Mouse (Mus musculus) urinary bladder, postnatal 25 days (tissue): ENCODE data around the gene Gba2.
A peak's percentile ranks its signal among the peaks of the same experiment; 100 is the strongest.

Source experiments
- DNase-seq: peaks from one replicate; pipeline ENCODE4 v3.0.0; 2022; ENCODE audit warnings: low spot score

The Gba2 gene

GRCm38 (mm10) chr4:43581381-43581780 lies 2.7 kb upstream of the Gba2 start:
- DNase-seq = no peak

DNA sequence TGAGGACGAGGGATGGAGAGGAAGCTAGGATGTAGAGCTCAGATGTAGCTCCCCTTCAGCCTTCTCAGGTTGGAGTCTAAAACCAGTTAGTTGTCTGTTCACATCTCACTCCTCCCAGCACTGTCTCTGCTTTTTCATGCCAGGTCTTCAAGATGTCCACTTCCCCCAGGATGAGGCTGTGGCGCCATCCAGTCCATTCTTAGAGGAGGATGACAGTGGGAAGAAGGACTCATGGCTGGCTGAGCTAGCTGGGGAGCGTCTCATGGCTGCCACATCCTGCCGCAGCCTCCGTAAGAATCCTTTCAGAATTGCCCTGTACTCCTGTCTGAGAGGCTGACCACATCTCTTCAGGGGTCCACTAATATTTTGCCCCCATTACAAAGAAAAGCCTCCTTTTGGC lies 2.0 kb upstream of the Gba2 start:
- no peak for DNase-seq

- DNase-seq = no peak
These were observed 1.1 kb upstream of the Gba2 start for GRCm38 (mm10) chr4:43579731-43580130.

DNA sequence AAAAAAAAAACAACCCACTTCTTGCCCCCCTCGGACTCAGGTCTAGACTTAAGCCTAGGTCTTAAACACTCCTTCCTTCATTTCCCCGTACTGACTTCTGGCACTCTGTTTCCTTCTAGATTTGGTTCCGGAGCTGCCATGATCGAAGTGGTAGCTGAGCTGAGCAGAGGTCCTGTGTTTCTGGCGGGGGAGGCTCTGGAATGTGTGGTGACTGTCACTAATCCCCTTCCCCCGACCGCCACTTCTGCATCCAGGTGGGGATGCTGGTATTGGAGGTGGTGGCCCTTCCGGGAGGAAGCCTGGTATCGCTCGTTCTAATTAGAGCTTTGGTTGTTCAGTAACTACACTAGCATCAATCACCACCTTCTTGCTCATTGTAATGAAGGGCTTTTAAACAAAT lies 583 bp upstream of the Gba2 start:
- no peak for DNase-seq

GRCm38 (mm10) chr4:43577237-43577881 lies 1.3 kb downstream of the Gba2 start:
- no peak for DNase-seq

- no peak for DNase-seq
These were observed 3.3 kb downstream of the Gba2 start for GRCm38 (mm10) chr4:43575356-43575755.

DNA sequence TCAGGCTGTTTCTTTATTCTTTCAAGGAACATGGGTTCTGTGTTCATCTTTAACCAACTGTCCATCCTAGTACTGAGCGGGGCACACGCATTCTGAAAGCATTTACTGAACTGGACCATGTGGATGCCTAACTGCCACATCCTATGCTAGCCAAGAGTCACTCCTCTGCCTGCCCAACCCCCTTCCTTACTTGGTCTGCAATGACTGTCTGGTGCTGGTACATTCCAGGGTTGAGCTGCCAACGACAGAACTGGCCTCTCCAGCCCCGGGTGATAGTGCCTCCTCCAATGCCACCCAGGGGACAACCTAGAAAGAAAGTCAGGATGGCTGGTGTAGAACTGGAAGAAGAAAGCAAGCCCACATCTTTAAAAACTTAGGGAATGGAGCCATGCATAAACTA lies 5.1 kb downstream of the Gba2 start:
- DNase-seq = no peak

GRCm38 (mm10) chr4:43571395-43572045 lies 7.2 kb downstream of the Gba2 start:
- DNase-seq = no peak

DNA sequence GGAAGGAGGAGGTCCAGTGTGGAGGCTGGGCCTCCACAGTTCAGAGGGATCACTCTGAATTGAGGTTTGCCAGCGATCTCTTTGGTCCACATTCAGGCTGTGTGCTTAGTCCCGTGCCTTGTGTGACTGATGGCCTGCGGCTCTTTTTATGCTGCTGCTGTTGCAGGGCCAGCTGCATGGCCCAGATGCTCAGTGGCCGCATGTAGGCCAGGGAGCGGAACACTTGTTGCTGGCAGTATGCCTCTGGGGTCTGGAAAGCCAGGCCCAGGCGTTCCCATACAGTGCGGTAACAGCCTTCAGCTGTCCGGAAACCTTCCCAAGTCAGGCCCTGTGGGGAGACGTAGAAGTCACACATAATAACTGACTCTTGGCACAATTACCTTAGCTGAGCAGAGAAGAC lies 11.5 kb downstream of the Gba2 start:
- no peak for DNase-seq

GRCm38 (mm10) chr4:43564231-43564630 lies 14.4 kb downstream of the Gba2 start:
- no peak for DNase-seq

DNA sequence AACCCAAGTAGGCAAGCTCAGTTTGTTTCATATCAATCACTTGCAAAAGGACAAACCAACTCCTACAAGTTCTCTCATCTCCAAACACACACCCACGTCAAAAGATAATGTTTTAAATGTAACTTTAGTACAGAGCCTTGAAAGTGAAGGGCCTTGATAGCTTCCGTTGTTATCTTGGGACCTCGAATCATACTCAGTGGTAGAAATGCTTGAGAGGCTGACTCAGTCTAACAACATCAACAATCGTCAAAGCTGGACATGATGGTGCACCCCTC lies 15.1 kb downstream of the Gba2 start:
- DNase-seq = no peak

GRCm38 (mm10) chr4:43562769-43563600 lies 15.7 kb downstream of the Gba2 start:
- no peak for DNase-seq

DNA sequence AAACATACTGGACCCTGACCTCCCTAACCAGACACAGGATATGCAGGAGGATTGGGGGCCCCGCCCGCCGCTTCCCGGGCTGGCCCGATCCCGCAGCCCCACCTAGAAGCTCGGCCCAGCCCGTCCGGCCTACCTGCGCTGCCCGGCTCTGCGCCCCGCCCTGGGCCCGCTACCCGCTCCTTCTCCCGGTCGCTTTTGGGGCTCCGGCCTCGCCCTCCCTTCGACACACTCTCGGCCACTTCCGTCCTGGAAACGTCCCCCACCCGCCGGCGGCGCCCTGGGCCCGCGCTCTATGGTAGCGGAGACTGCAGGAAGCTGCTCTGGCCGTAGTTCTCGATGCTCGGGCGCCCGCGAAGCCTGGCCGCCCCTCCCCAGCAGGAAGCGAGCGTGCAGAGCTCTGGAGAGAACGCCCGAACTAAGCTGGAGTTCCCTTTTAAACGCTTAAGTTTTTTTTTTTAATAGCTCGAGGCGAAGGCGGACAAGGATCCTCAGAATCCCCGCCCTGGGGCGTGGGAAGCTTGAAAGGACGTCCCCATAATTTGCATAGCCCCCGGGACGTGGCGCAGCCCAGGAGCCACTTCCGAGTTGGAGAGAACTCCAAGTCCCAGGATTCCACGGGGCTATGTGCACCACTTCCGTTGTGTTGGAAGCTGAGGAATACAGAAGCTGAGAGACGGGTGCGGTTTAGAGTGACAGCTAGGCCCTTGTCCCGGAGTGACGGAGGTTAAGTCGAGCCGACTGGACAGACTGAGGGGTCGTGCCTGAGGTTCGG lies 16.5 kb downstream of the Gba2 start, which contains the start of the genes Creb3 and Tln1:
TSS of gene Creb3 (plus strand) at position 336 of the 772 bp plus-strand sequence.
TSS of gene Tln1 (minus strand) at position 695 of the 772 bp plus-strand sequence.
- peak; percentile 84 for DNase-seq

DNA sequence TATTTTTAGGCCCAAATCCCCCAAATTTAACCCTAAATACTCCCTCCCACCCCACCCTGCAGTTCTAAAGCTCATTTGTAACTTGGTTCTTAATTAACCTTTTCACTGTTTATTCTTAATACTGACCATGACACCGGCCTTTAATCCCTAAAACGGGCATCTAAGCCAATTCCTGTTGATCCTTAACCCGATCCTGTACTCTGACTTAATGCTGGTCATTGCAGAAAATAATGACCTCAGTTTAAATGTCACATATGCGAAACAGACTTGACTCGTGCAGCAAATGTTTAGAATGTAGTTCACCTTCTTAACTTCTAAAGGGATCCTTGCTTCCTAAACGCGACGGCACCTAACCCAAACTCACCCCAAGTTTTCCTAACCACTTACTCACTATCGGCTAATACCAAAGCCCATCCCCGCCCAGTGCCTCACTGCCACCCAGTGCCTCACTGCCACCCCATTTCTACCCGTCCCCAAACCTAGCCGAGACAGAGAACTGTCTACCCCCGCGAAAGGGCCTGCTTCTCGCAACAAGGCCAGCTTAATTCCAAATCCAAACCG lies 17.2 kb downstream of the Gba2 start:
- DNase-seq = no peak

- DNase-seq = no peak
These were observed 17.7 kb downstream of the Gba2 start for GRCm38 (mm10) chr4:43560976-43561375.

GRCm38 (mm10) chr4:43560243-43560611 lies 18.4 kb downstream of the Gba2 start:
- no peak for DNase-seq

DNA sequence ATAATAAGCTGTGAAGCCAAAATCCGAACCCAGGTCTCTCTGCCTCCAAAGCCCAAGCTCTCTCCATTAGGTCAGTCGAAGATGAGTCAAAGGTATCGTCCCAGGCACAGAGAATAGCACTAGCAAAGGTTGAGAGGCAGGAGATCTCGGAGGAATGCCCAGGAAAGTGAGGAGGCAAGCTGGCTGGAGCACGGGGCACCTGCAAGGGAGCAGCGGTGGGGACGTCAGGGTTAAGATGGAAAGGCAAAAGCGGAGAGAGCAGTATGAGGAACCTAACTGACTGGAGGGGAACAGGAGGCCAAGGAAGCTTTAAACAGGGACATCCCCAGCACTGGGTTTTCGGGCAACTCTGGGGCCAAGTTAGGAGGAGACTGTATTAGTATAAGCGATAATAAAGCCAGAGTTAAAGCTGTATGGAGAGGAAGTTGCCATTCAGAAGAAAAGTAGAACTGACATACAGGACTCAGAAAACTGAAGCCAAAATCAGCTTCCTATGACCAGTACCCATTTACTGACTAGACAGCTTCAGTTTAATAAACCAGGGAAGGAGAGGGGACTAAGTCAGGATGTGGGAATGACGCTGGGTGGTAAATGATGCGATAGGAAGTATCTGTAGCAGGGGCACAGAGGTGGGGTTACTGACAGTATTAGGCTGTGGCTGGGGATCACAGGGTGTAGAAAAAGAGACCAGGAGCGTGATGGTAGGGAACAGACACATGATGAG lies 19.0 kb downstream of the Gba2 start:
- DNase-seq = no peak

GRCm38 (mm10) chr4:43558631-43559356 lies 19.9 kb downstream of the Gba2 start:
- DNase-seq = peak; percentile 60

DNA sequence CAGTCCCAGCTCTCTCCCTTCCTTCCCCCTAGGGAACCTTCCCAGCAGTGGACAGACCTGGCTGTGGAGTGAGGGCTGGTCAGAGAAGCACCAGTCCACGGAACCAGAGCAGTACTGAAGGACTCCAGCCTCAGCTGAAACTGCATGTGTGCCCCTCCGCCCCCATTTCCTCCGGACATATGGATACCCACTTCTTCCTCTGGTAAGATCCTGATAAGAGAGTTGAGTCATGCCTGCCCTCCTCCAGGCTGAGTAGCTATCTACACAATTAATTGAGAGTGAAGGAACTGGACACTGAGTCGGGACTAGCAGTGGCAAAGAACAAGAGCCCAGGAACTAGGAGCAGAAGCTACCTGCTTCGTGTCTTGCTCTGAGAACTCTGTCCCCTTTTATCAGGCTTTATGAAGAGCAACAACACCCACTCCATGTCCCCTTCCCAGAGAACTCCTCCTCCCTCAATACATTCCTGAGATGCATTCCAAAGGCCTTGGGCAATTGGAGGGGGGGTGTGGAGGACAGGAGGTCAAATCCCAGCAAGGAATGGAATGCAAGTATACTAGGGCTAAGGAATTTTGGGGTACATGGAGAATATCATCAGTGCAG lies 20.5 kb downstream of the Gba2 start:
- DNase-seq = no peak

DNA sequence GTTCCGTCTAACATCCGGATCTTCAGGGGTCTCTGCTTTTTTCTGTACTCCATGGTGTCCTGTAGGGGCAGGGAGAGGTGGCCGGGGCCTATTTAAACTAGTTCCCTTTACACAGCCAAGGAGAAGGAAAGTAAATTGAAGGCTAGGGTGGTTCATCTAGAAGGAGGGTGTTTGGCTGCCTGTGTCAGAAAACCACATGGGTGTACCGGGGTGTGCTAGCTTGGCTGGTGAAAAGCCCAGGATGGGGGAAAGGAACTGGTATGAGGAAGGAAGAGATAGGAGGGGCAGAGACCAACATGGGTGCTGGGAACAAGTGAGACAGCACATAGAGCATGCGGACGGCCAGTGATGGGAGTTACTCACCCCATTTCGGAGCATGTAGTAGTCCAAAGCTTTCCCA lies 22.7 kb downstream of the Gba2 start:
- DNase-seq = no peak
